Mouse (Mus musculus) heart, postnatal 0 days (tissue): ENCODE data around the gene Hist2h2aa1.

ENCODE experiments used
- CTCF ChIP-seq: IDR thresholded peaks from 2 replicates; pipeline ENCODE4 v1.5.1; 2016; ENCODE audit warnings: antibody characterized with exemption, control low read depth, low read depth
- EP300 ChIP-seq: IDR thresholded peaks from 2 replicates; pipeline ENCODE4 v1.6.1; 2016; ENCODE audit warnings: antibody characterized with exemption, low read depth

DNA sequence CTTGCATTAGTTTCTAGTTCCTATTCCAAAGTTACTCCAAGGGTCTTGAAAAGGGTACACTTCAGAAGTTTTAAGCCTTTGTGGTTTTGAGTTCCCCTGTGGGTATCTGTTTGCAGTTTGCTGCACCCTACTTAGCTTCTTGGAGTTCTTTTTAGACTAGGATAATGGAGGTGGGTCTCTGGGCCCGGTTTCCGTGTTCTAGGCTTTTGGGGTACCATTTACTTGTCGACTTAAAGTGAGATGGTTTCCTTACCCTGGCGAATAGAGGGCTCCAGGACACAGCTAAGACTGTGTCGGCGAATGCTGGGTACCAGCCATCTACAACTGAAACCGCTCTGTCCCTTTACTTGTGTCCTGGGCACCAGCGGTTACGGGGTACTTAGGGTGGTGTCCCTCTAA lies 23.7 kb upstream of the Hist2h2aa1 start:
- TF ChIP-seq CTCF (no peak), EP300 (no peak)
